ENCODE assay signal across 13 mouse cellular contexts in genomic region chr12:39975829-39976340, GRCm38 (mm10).
A peak's percentile ranks its signal among the peaks of the same experiment; 100 is the strongest.
DNase-seq lines count a peak whose midpoint lies in the region; ATAC-seq lines count a peak whose summit lies in the region.
"Had no signal": no experiment of that assay in that cellular context is flagged by ENCODE, and none has a peak within 500 bp of the region (broad histone marks: within the 10 kb centered on the region; RNA-seq: fewer than 3 reads in every experiment).

No protein-coding gene starts in this region.

- no peaks in the 10 kb centered on the region for H3K9me3 ChIP-seq in forebrain, embryonic 13.5 days (replicated peaks)
- no peaks in the 10 kb centered on the region for H3K9me3 ChIP-seq in limb, embryonic 10.5 days (replicated peaks)
- H3K9me3 ChIP-seq: heart, embryonic 12.5 days had no signal

- H3K4me3 ChIP-seq in forebrain, embryonic 13.5 days = no peak overlapping the region
- H3K4me3 ChIP-seq in limb, embryonic 10.5 days = no peak overlapping the region
- H3K4me3 ChIP-seq: heart, embryonic 12.5 days had no signal

- DNase-seq in embryo, embryonic 10.5 days (ENCODE audit: low spot score) = peak; percentile 65
- DNase-seq in limb, embryonic 10.5 days (ENCODE audit: low spot score) = no peak
- peak; percentile 58 for DNase-seq in retina, embryonic 14.5 days (ENCODE audit: low spot score)
- DNase-seq in adrenal gland, postnatal 10 days = no peak
- no peak for DNase-seq in testis, postnatal 10 days (ENCODE audit: low spot score)
- no peak for DNase-seq in cerebellum, adult 8-10 months
- DNase-seq: cerebellum, adult 18-20 months; kidney, adult 18-20 months; spleen, adult 18-20 months; thymus, postnatal 36 days had no signal

- WGBS in forebrain, embryonic 13.5 days = 10% methylated on average over 9 of the region's 9 CpGs
- WGBS in limb, embryonic 10.5 days = 78% methylated on average over 9 of the region's 9 CpGs

- 0 out of 2 replicates have a peak overlapping the region, but pooled peaks have one; percentile 34 for H3K9ac ChIP-seq in forebrain, embryonic 13.5 days
- H3K9ac ChIP-seq: heart, embryonic 12.5 days; liver, embryonic 14.5 days had no signal

- H3K4me2 ChIP-seq in forebrain, embryonic 13.5 days = peak overlapping the region; percentile 40
- H3K4me2 ChIP-seq: heart, embryonic 12.5 days had no signal

- no peaks in the 10 kb centered on the region for H3K36me3 ChIP-seq in forebrain, embryonic 13.5 days (ENCODE audit: poor library complexity, severe bottlenecking)
- H3K36me3 ChIP-seq in limb, embryonic 10.5 days = no peaks in the 10 kb centered on the region
- H3K36me3 ChIP-seq: heart, embryonic 12.5 days had no signal

- ATAC-seq in forebrain, embryonic 13.5 days = peak; percentile 78

- H3K27ac ChIP-seq in forebrain, embryonic 13.5 days = peak overlapping the region; percentile 72
- H3K27ac ChIP-seq in limb, embryonic 10.5 days = peak overlapping the region; percentile 42; the same call in 1 of the 2 replicates
- H3K27ac ChIP-seq: liver, embryonic 14.5 days had no signal

- H3K4me1 ChIP-seq in forebrain, embryonic 13.5 days = peaks cover 18% of the 10 kb centered on the region
- peaks cover 16% of the 10 kb centered on the region for H3K4me1 ChIP-seq in limb, embryonic 10.5 days

- 0 out of 2 replicates have a peak, but pooled peaks cover 6% of the 10 kb centered on the region for H3K27me3 ChIP-seq in forebrain, embryonic 13.5 days
- no peaks in the 10 kb centered on the region for H3K27me3 ChIP-seq in limb, embryonic 10.5 days (ENCODE audit: low read depth, poor library complexity, severe bottlenecking)
- H3K27me3 ChIP-seq: heart, embryonic 12.5 days had no signal

Comparison
In these comparisons a context has a peak if more than half of its experiments do, and no peak if none do; other contexts are left out.
1. DNase-seq: peak in embryo, embryonic 10.5 days (single experiment) and retina, embryonic 14.5 days (single experiment); none in limb, embryonic 10.5 days (single experiment), adrenal gland, postnatal 10 days (single experiment), testis, postnatal 10 days (single experiment) and cerebellum, adult 8-10 months (single experiment).